In the genomic region with DNA sequence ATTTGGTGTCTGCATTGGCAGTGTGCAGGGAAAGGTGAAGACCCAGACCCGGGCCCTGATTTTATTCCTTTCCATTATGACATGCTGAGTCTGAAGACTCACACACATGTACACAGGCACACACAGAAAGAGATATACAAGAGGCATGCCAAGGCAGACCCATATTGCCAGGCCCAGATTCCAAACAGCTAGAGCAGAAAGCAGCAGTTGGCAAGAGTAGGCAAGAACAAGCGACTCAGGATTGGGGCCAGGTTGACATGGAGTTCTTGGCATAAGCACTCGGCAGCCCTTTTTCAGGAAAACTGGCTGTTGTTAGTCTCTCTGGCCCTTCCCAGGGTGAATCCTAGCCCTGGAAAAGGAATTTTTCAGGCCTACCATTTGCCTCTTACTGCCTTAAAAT, we compare ENCODE assay signal across 16 mouse cellular contexts.
DNase-seq lines count a peak whose midpoint lies in the region; ATAC-seq and TF ChIP-seq lines count a peak whose summit lies in the region.
"Had no signal": no experiment of that assay in that cellular context is flagged by ENCODE, and none has a peak within 500 bp of the region (broad histone marks: within the 10 kb centered on the region; RNA-seq: fewer than 3 reads in every experiment).

No protein-coding gene starts in this region.

- H3K4me2 ChIP-seq in forebrain, embryonic 15.5 days (replicated peaks), result no peak overlapping the region
- no peak overlapping the region for H3K4me2 ChIP-seq in forebrain, embryonic 11.5 days (ENCODE audit: low read depth, low read length, severe bottlenecking)
- no peak overlapping the region for H3K4me2 ChIP-seq in liver, embryonic 12.5 days
- H3K4me2 ChIP-seq: midbrain, embryonic 12.5 days; neural tube, embryonic 13.5 days had no signal

- no peaks in the 10 kb centered on the region for H3K9me3 ChIP-seq in forebrain, embryonic 15.5 days
- no peaks in the 10 kb centered on the region for H3K9me3 ChIP-seq in forebrain, embryonic 11.5 days (ENCODE audit: control insufficient read depth, low read length)
- H3K9me3 ChIP-seq in liver, embryonic 12.5 days (replicated peaks), result no peaks in the 10 kb centered on the region
- H3K9me3 ChIP-seq: midbrain, embryonic 12.5 days; neural tube, embryonic 13.5 days had no signal

- peak; percentile 71 for ATAC-seq in forebrain, embryonic 15.5 days (replicated peaks)
- no peak for ATAC-seq in forebrain, embryonic 11.5 days (replicated peaks; ENCODE audit: low FRiP score)
- ATAC-seq in liver, embryonic 12.5 days, result no peak
- ATAC-seq: liver, postnatal 0 days had no signal

- peaks cover 32% of the 10 kb centered on the region for H3K4me1 ChIP-seq in forebrain, embryonic 15.5 days
- H3K4me1 ChIP-seq in forebrain, embryonic 11.5 days (replicated peaks; ENCODE audit: control insufficient read depth, insufficient read depth, low read length), result no peaks in the 10 kb centered on the region
- peaks cover 12% of the 10 kb centered on the region for H3K4me1 ChIP-seq in liver, adult 2 months (ENCODE audit: control insufficient read depth, insufficient read depth, low read length)
- H3K4me1 ChIP-seq in liver, embryonic 12.5 days, result no peaks in the 10 kb centered on the region

- H3K9ac ChIP-seq in forebrain, embryonic 15.5 days (replicated peaks), result no peak overlapping the region
- no peak overlapping the region for H3K9ac ChIP-seq in forebrain, embryonic 11.5 days (ENCODE audit: low read length)
- H3K9ac ChIP-seq in liver, adult 2 months (ENCODE audit: low read depth, low read length), result no peak overlapping the region
- H3K9ac ChIP-seq in liver, embryonic 12.5 days, result no peak overlapping the region
- H3K9ac ChIP-seq: liver, postnatal 0 days; midbrain, embryonic 12.5 days; neural tube, embryonic 13.5 days had no signal

- no peak for DNase-seq in forebrain, embryonic 11.5 days (ENCODE audit: low spot score)
- peak; percentile 75 for DNase-seq in liver, adult 2 months (ENCODE audit: extremely low read depth, low read depth, low spot score)
- DNase-seq in cerebellum, adult 9-10 months, result peak; percentile 78
- peak; percentile 35 to 75 for DNase-seq in layer of hippocampus, postnatal 14 days (ENCODE audit: low spot score in 2 of 2)
- no peak for DNase-seq in urinary bladder, postnatal 4 days (ENCODE audit: low spot score in 2 of 2)
- DNase-seq in kidney, postnatal 10 days, result no peak
- DNase-seq: adrenal gland, adult 2 months; B cell, adult 2 months; kidney, adult 8-10 months; liver, postnatal 0 days; right cerebral cortex, postnatal 25 days; thymus, adult 2 months had no signal

- 0 out of 2 replicates have a peak overlapping the region, but pooled peaks have one; percentile 35 for H3K27ac ChIP-seq in forebrain, embryonic 15.5 days (replicated peaks)
- no peak overlapping the region for H3K27ac ChIP-seq in forebrain, embryonic 11.5 days (ENCODE audit: low read depth, low read length)
- H3K27ac ChIP-seq in liver, adult 2 months (replicated peaks; ENCODE audit: insufficient read depth, low read depth, low read length), result no peak overlapping the region
- H3K27ac ChIP-seq in liver, embryonic 12.5 days, result no peak overlapping the region
- H3K27ac ChIP-seq: midbrain, embryonic 12.5 days; neural tube, embryonic 13.5 days had no signal

- no peaks in the 10 kb centered on the region for H3K36me3 ChIP-seq in forebrain, embryonic 15.5 days
- no peaks in the 10 kb centered on the region for H3K36me3 ChIP-seq in forebrain, embryonic 11.5 days (ENCODE audit: control insufficient read depth, insufficient read depth, low read length)
- no peaks in the 10 kb centered on the region for H3K36me3 ChIP-seq in liver, adult 2 months (ENCODE audit: control insufficient read depth, insufficient read depth, low read length)
- no peaks in the 10 kb centered on the region for H3K36me3 ChIP-seq in liver, embryonic 12.5 days
- H3K36me3 ChIP-seq: midbrain, embryonic 12.5 days; neural tube, embryonic 13.5 days had no signal

- no peaks in the 10 kb centered on the region for H3K79me2 ChIP-seq in liver, adult 2 months (ENCODE audit: control insufficient read depth, insufficient read depth, low read length)

- H3K4me3 ChIP-seq in forebrain, embryonic 15.5 days, result no peak overlapping the region
- H3K4me3 ChIP-seq in forebrain, embryonic 11.5 days (ENCODE audit: low read depth, low read length), result no peak overlapping the region
- H3K4me3 ChIP-seq in liver, adult 2 months (ENCODE audit: insufficient read depth, low read depth, low read length), result no peak overlapping the region
- no peak overlapping the region for H3K4me3 ChIP-seq in liver, embryonic 12.5 days
- H3K4me3 ChIP-seq: midbrain, embryonic 12.5 days; neural tube, embryonic 13.5 days had no signal

- no peak for TF ChIP-seq CTCF in liver, adult 2 months (IDR thresholded peaks at IDR 0.05; ENCODE audit: low read depth, low read length)

- 57% methylated on average over 3 of the region's 3 CpGs for WGBS in forebrain, embryonic 15.5 days
- WGBS in forebrain, embryonic 11.5 days, result 89% methylated on average over 3 of the region's 3 CpGs
- 43% methylated on average over 3 of the region's 3 CpGs for WGBS in liver, adult 2 months
- 76% methylated on average over 3 of the region's 3 CpGs for WGBS in liver, embryonic 12.5 days (ENCODE audit: insufficient replicate concordance)

- no peaks in the 10 kb centered on the region for H3K27me3 ChIP-seq in forebrain, embryonic 15.5 days
- H3K27me3 ChIP-seq in forebrain, embryonic 11.5 days (ENCODE audit: control insufficient read depth, insufficient read depth, low read length), result no peaks in the 10 kb centered on the region
- no peaks in the 10 kb centered on the region for H3K27me3 ChIP-seq in liver, adult 2 months (ENCODE audit: control insufficient read depth, insufficient read depth, low read length)
- no peaks in the 10 kb centered on the region for H3K27me3 ChIP-seq in liver, embryonic 12.5 days (replicated peaks)

- TF ChIP-seq POLR2A in liver, adult 2 months (IDR thresholded peaks at IDR 0.05; ENCODE audit: extremely low read depth, insufficient read depth, low read length), result no peak

Comparison
In these comparisons a context has a peak if more than half of its experiments do, and no peak if none do; other contexts are left out.
1. DNase-seq: peak in liver, adult 2 months (single experiment), cerebellum, adult 9-10 months (single experiment) and layer of hippocampus, postnatal 14 days (2 of 2); none in forebrain, embryonic 11.5 days (single experiment), urinary bladder, postnatal 4 days (0 of 2) and kidney, postnatal 10 days (single experiment).